Mouse (Mus musculus) liver, adult 2 months (tissue): ENCODE measurements around the gene Pelp1.

Experiments
- CTCF ChIP-seq: fragments of 200-500 bp; IDR thresholded peaks from 2 replicates; pipeline ENCODE4 v1.5.1; 2011; ENCODE audit warnings: low read depth, low read length, control low read depth
- POLR2A ChIP-seq: fragments of 200-500 bp; IDR thresholded peaks from 2 replicates; pipeline ENCODE4 v1.6.1; 2011; ENCODE audit warnings: low read length, control low read depth; ENCODE audit not compliant: insufficient read depth; ENCODE audit errors: extremely low read depth

GRCm38 (mm10) chr11:70450926-70451325 lies 41.1 kb upstream of the Pelp1 start:
- TF ChIP-seq POLR2A (no peak), CTCF (no peak)
